Mouse (Mus musculus) heart, embryonic 13.5 days (tissue): Measurements from ENCODE around the gene Ttc3. TPM values are rescaled to one million over a fixed set of nuclear protein-coding genes. Genes with fewer than 3 reads are reported as not detected.
"Not testable (repeated sequence)": the region's sequence is repeated elsewhere in the genome, so short reads cannot be mapped to it uniquely, and the experiment has no call there.

Experiments used
- ATAC-seq: fragments of 200-750 bp; cut with Nextera tagmentation; 2 replicates; pipeline ENCODE4 v1.8.0; 2017; ENCODE audit warnings: moderate TSS enrichment; ENCODE audit not compliant: insufficient number of reproducible peaks, low FRiP score, low TSS enrichment; ENCODE audit errors: extremely low read depth
- H3K27ac ChIP-seq: fragments of 300-500 bp; sonication (generic); replicated peaks from 2 replicates; pipeline ENCODE4 v1.5.1; 2015; ENCODE audit warnings: moderate library complexity, mild to moderate bottlenecking, inconsistent platforms
- H3K27me3 ChIP-seq: fragments of 300-500 bp; sonication (generic); replicated peaks from 2 replicates; pipeline ENCODE4 v1.6.1; 2015; ENCODE audit warnings: mild to moderate bottlenecking, inconsistent platforms
- H3K36me3 ChIP-seq: fragments of 300-500 bp; sonication (generic); 2 replicates; pipeline ENCODE4 v1.6.1; 2015; ENCODE audit warnings: mild to moderate bottlenecking, inconsistent platforms
- H3K4me1 ChIP-seq: fragments of 300-500 bp; sonication (generic); 2 replicates; pipeline ENCODE4 v1.6.1; 2015; ENCODE audit warnings: inconsistent platforms
- H3K4me2 ChIP-seq: fragments of 300-500 bp; sonication (generic); 2 replicates; pipeline ENCODE4 v1.6.1; 2015; ENCODE audit warnings: inconsistent platforms, mild to moderate bottlenecking, moderate library complexity
- H3K4me3 ChIP-seq: fragments of 300-500 bp; sonication (generic); 2 replicates; pipeline ENCODE4 v1.5.1; 2015; ENCODE audit warnings: moderate library complexity, mild to moderate bottlenecking, inconsistent platforms
- H3K9ac ChIP-seq: fragments of 300-500 bp; sonication (generic); 2 replicates; pipeline ENCODE4 v1.6.1; 2015; ENCODE audit warnings: inconsistent platforms, mild to moderate bottlenecking, moderate library complexity
- H3K9me3 ChIP-seq: fragments of 300-500 bp; sonication (generic); 2 replicates; pipeline ENCODE4 v1.6.1; 2016; ENCODE audit warnings: inconsistent platforms
- WGBS: fragments of 180-500 bp; shearing (Covaris S2); methylation state at CpG from one replicate; pipeline ENCODE4 v1.1.7; 2015; ENCODE audit warnings: mixed read lengths; 5-methylcytosine and 5-hydroxymethylcytosine counted together
- polyA plus RNA-seq: library from polyadenylated mRNA; unstranded; fragments of >200 nt; fragmentation: Nextera tagmentation; extraction: Ambion mirVana; gene quantifications from 2 replicates; pipeline ENCODE4 v1.2.1, GENCODE M21; 2015

Ttc3 gene
- polyA plus RNA-seq, 1 experiment from 2014 or later, result 158 TPM

- 84% methylated on average over 2 of the region's 2 CpGs for WGBS
- H3K9me3 ChIP-seq, result no peaks in the 10 kb centered on the region
- no peak for ATAC-seq
- peaks cover 18% of the 10 kb centered on the region for H3K4me1 ChIP-seq
- peaks cover 90% of the 10 kb centered on the region for H3K36me3 ChIP-seq
- H3K27ac ChIP-seq, result no peak overlapping the region
- H3K4me2 ChIP-seq, result no peak overlapping the region
- H3K4me3 ChIP-seq, result no peak overlapping the region
- H3K9ac ChIP-seq, result no peak overlapping the region
- H3K27me3 ChIP-seq, result no peaks in the 10 kb centered on the region
Observed at GRCm38 (mm10) chr16:94468391-94468790, 98.0 kb downstream of the Ttc3 start.

GRCm38 (mm10) chr16:94472515-94472951 lies 102.1 kb downstream of the Ttc3 start:
- peak overlapping the region; percentile 83 for H3K27ac ChIP-seq
- H3K4me2 ChIP-seq, result no peak overlapping the region
- no peak overlapping the region for H3K9ac ChIP-seq
- no peaks in the 10 kb centered on the region for H3K9me3 ChIP-seq
- no peak overlapping the region for H3K4me3 ChIP-seq
- no peak for ATAC-seq
- H3K27me3 ChIP-seq, result no peaks in the 10 kb centered on the region
- 52% methylated on average over 8 of the region's 8 CpGs for WGBS
- peaks cover 61% of the 10 kb centered on the region for H3K36me3 ChIP-seq
- peaks cover 20% of the 10 kb centered on the region for H3K4me1 ChIP-seq

GRCm38 (mm10) chr16:94473086-94473822 lies 102.8 kb downstream of the Ttc3 start:
- H3K36me3 ChIP-seq, result peaks cover 58% of the 10 kb centered on the region
- H3K4me3 ChIP-seq, result no peak overlapping the region
- ATAC-seq, result no peak
- H3K27ac ChIP-seq, result peak overlapping the region; percentile 83
- no peaks in the 10 kb centered on the region for H3K27me3 ChIP-seq
- H3K9me3 ChIP-seq, result no peaks in the 10 kb centered on the region
- H3K4me1 ChIP-seq, result peaks cover 20% of the 10 kb centered on the region
- no peak overlapping the region for H3K4me2 ChIP-seq
- WGBS, result 75% methylated on average over 11 of the region's 11 CpGs
- no peak overlapping the region for H3K9ac ChIP-seq

GRCm38 (mm10) chr16:94484752-94485535 lies 114.5 kb downstream of the Ttc3 start:
- H3K27ac ChIP-seq, result no peak overlapping the region
- no peaks in the 10 kb centered on the region for H3K36me3 ChIP-seq
- no peak overlapping the region for H3K4me3 ChIP-seq
- H3K4me2 ChIP-seq, result no peak overlapping the region
- no peak overlapping the region for H3K9ac ChIP-seq
- H3K4me1 ChIP-seq, result 0 out of 2 replicates have a peak, but pooled peaks cover 3% of the 10 kb centered on the region
- no peaks in the 10 kb centered on the region for H3K27me3 ChIP-seq
- 64% methylated on average over 11 of the region's 11 CpGs for WGBS
- H3K9me3 ChIP-seq, result no peaks in the 10 kb centered on the region
- ATAC-seq, result no peak

- no peaks in the 10 kb centered on the region for H3K27me3 ChIP-seq
- H3K4me2 ChIP-seq, result no peak overlapping the region
- H3K9ac ChIP-seq, result no peak overlapping the region
- no peak overlapping the region for H3K4me3 ChIP-seq
- no peak for ATAC-seq
- no peak overlapping the region for H3K27ac ChIP-seq
- 62% methylated on average over 5 of the region's 5 CpGs for WGBS
- no peaks in the 10 kb centered on the region for H3K36me3 ChIP-seq
- 0 out of 2 replicates have a peak, but pooled peaks cover 3% of the 10 kb centered on the region for H3K4me1 ChIP-seq
- H3K9me3 ChIP-seq, result no peaks in the 10 kb centered on the region
Observed at GRCm38 (mm10) chr16:94487341-94487740, 116.9 kb downstream of the Ttc3 start.

GRCm38 (mm10) chr16:94489326-94489725 lies 118.9 kb downstream of the Ttc3 start:
- Histone ChIP-seq H3K9ac (no peak overlapping the region), H3K9me3 (no peaks in the 10 kb centered on the region), H3K4me2 (no peak overlapping the region), H3K4me3 (no peak overlapping the region), H3K27me3 (no peaks in the 10 kb centered on the region), H3K4me1 (0 out of 2 replicates have a peak, but pooled peaks cover 3% of the 10 kb centered on the region), H3K36me3 (no peaks in the 10 kb centered on the region), H3K27ac (no peak overlapping the region)
- WGBS, result 80% methylated on average over 5 of the region's 5 CpGs
- ATAC-seq, result no peak

- H3K4me3 ChIP-seq, ATAC-seq, H3K9ac ChIP-seq, H3K4me1 ChIP-seq, H3K9me3 ChIP-seq, H3K27ac ChIP-seq, H3K27me3 ChIP-seq, H3K4me2 ChIP-seq: not testable (repeated sequence)
- peaks cover 64% of the 10 kb centered on the region for H3K36me3 ChIP-seq
- WGBS, result 88% methylated on average over 7 of the region's 7 CpGs
Observed at GRCm38 (mm10) chr16:94497176-94497575, 126.8 kb downstream of the Ttc3 start.

GRCm38 (mm10) chr16:94497911-94498310 lies 127.5 kb downstream of the Ttc3 start:
- H3K27ac ChIP-seq, result no peak overlapping the region
- no peak overlapping the region for H3K9ac ChIP-seq
- no peak overlapping the region for H3K4me3 ChIP-seq
- ATAC-seq, result no peak
- peaks cover 6% of the 10 kb centered on the region for H3K4me1 ChIP-seq
- H3K36me3 ChIP-seq, result peaks cover 71% of the 10 kb centered on the region
- 72% methylated on average over 5 of the region's 5 CpGs for WGBS
- no peaks in the 10 kb centered on the region for H3K9me3 ChIP-seq
- H3K27me3 ChIP-seq, result no peaks in the 10 kb centered on the region
- no peak overlapping the region for H3K4me2 ChIP-seq

- Histone ChIP-seq H3K9ac (no peak overlapping the region), H3K36me3 (peaks cover 94% of the 10 kb centered on the region), H3K4me1 (no peaks in the 10 kb centered on the region), H3K4me2 (no peak overlapping the region), H3K27me3 (no peaks in the 10 kb centered on the region), H3K4me3 (no peak overlapping the region), H3K27ac (no peak overlapping the region), H3K9me3 (no peaks in the 10 kb centered on the region)
- WGBS, result 86% methylated on average over 5 of the region's 5 CpGs
- ATAC-seq, result no peak
Observed at GRCm38 (mm10) chr16:94504192-94504591, 133.8 kb downstream of the Ttc3 start.

- no peak overlapping the region for H3K27ac ChIP-seq
- H3K27me3 ChIP-seq, result no peaks in the 10 kb centered on the region
- H3K36me3 ChIP-seq, result peaks cover 94% of the 10 kb centered on the region
- H3K9me3 ChIP-seq, result no peaks in the 10 kb centered on the region
- 94% methylated on average over 2 of the region's 2 CpGs for WGBS
- H3K4me1 ChIP-seq, result no peaks in the 10 kb centered on the region
- no peak for ATAC-seq
- H3K4me3 ChIP-seq, result no peak overlapping the region
- no peak overlapping the region for H3K9ac ChIP-seq
- H3K4me2 ChIP-seq, result no peak overlapping the region
Observed at GRCm38 (mm10) chr16:94507071-94507470, 136.7 kb downstream of the Ttc3 start.

GRCm38 (mm10) chr16:94508769-94509168 lies 138.4 kb downstream of the Ttc3 start:
- Histone ChIP-seq H3K9me3 (no peaks in the 10 kb centered on the region), H3K9ac (no peak overlapping the region), H3K27me3 (no peaks in the 10 kb centered on the region), H3K4me2 (no peak overlapping the region), H3K4me1 (no peaks in the 10 kb centered on the region), H3K36me3 (peaks cover 90% of the 10 kb centered on the region), H3K4me3 (no peak overlapping the region), H3K27ac (no peak overlapping the region)
- no peak for ATAC-seq
- WGBS, result 93% methylated on average over 8 of the region's 8 CpGs
